Mouse (Mus musculus) left cerebral cortex, postnatal 25 days (tissue): ENCODE measurements around the gene Scaf1. TPM values are rescaled to one million over a fixed set of nuclear protein-coding genes. Genes with fewer than 3 reads are reported as not detected.

Source experiments
- DNase-seq, 2 experiments: peaks; one replicate each; pipeline ENCODE4 v3.0.0; 2022; ENCODE audit warnings: low spot score in 2 of 2, mixed read lengths in 1 of 2
- intact Hi-C: fragments of 180-260 bp; cut with DNase I; formaldehyde crosslinking; loops from one replicate; pipeline ENCODE4 v1.15.1; 2025
- total RNA-seq, 2 experiments: library from RNA; stranded (reverse); gene quantifications; 2 replicates each; pipeline ENCODE4 v1.2.3; 2021

The Scaf1 gene
- total RNA-seq, 2 experiments from 2014 or later, result 161 to 163 TPM

DNA sequence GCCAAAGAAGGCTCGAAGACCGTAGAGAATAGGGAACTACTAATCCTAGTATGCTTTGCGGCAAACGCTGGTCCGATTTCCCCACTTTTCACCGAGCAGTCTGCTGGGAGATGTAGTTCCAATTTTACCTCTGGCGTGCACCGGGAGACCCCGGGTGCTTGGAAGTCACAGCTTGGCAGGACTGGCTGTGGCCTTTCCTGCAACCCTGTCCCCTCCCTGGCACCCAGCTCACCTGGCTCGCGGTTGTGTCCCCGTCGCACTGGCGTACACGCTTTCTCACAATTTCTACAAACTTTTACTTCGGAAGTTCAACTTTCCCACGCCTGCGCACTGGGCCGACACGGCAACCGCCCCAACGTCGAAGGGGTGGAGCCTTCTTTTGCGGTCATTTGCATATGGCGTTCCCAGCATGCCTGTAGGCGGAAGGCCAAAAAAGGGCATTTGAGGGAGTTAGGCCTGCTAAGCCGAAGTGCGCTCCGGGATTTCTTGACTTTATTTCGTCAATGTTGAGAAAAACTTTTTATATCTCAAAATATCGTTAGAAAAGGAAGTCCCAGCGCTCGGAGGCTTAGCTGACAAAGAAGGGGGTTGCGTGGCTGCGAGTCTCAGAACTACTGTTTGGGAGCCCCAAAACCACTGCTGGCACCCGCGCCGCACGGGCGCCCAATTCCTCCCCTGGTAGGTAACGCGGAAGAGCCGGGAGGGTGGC is 18.8 kb downstream of the Scaf1 start, which contains the start of gene Irf3:
TSS of gene Irf3 (plus strand) at position 418 of the 709 bp plus-strand sequence.
- intact Hi-C loops, result no loop called here

DNA sequence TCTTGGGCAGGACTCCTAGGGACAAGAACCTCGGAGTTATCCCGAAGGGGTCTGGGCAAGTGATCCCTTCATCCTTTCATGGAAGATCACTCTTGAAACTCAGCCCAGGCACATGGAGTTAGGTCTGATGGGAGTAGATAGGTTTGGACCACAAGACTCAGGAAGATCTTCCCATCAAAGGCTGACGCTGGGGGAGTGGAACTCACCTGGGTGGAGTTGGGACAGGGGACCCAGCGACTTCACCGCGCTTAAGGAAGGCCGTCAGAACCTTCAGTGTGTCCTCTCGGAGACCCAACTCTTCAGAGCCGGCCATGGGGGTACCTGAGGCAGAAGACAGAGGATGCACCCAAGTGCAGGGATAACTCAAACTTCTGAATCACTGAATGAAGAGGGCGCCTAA is 19.5 kb downstream of the Scaf1 start:
- intact Hi-C loops, result no loop called here
- no peak for DNase-seq

More for the DNA sequence above, 18.8 kb downstream of the Scaf1 start, which contains the start of gene Irf3:
- DNase-seq, result peak; percentile 96 to 98

DNA sequence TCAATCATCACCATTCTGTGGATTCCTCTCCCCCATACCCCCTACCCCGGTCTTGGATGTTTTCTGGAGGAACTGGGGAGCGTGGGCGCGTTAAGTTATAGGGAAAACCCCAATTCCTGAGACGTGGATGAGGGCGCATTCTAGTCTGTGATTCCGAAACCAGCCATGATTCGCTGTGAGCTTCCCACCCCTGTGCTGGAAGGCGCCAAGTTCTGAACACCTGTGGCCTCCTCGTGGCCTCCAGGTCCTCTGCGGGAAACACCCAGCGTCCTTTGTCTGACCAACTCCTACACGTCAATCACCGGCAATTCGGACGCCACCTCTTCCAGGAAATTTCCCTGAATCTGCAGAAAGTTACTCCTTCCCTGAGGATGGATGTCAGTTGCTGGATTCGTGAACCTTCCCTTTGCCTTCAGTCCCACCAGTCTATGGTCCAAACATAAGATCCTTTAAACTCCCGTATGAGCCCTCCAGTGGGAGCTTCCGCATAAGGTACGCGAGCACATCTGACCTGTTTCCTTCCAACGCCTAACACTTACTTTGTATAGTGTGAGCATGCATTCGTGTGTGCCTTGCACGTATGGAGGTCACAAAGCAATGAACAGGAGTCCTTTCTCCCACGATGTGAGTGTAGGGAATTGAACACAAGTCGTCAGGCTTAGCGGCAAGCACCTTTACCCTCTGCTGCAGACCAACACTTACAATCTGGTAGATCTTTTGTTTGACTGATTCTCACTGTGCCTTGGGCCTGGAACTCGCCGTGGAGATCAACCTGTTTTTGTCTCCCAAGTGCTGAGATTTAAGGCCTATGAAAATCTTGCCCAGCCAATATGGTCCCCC is 29.1 kb downstream of the Scaf1 start:
- DNase-seq, result peak in 1 of 2 experiments; percentile 23
- intact Hi-C loops, result no loop called here

DNA sequence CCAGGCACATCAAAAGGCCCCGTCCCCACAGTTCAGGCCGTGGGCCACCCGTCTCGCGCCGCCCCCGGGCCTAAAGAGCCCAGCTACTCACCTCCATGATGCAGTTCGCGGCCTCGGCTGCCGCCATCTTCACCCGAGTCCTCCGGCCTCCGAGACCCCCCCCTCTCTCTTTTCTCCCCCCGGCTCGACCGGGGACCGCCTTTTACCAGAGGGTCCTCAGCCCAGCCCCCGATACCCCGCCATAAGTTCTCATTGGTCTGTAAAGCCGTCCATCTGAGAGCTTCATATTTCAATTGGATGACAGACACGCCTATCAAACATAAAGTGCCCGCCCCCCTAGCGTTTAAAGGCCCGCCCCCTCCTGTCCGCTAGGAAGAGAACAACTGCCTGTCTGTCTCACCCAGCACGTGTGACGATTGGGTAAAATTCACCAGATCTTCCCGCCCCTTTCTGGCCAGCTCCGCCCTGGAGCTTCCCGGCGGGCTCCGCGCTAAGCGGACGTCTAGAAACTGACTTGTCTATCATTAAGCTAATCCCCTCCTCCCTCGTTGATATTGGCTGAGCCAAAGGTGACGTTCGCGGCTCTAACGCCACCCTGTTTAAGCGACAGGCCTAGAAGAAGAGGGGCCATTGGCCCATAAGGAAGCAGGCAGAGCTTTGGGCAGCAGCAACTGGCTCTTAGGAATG is 29.8 kb downstream of the Scaf1 start, which contains the start of gene Prmt1:
TSS of gene Prmt1 (minus strand) at position 377 of the 687 bp plus-strand sequence.
- intact Hi-C loops, result no loop called here

DNA sequence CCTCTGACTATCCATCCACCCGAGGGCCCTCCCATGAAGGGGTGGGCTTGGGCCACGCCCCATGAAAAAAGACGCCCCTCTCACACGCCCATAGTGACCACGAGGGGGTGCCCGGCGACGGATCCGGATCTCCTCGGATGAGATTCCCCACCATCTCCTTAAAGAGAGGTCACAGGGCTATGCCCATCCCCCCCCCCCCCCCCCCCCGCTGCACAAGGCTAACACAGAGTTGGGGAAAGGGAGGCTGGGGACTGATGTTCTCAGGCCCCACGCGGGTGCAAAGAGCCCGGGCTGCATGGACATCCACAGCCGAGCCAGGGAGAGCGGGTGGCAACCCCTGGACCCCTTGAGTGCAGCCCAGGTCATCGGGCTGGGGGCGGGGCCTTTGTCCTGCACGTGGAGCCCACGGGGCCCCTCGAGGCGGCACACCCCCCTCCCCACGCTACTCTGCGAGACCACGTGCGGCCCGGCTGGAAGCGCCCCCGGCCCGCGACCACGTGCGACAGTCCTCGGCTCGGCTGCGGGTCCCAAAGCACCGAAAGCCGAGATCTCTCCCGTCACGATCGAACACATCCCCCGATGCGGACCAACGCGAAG is 30.5 kb downstream of the Scaf1 start:
- intact Hi-C loops, result no loop called here
- peak; percentile 47 to 62 for DNase-seq

More for the DNA sequence above, 29.8 kb downstream of the Scaf1 start, which contains the start of gene Prmt1:
- DNase-seq, result peak; percentile 98 to 100

DNA sequence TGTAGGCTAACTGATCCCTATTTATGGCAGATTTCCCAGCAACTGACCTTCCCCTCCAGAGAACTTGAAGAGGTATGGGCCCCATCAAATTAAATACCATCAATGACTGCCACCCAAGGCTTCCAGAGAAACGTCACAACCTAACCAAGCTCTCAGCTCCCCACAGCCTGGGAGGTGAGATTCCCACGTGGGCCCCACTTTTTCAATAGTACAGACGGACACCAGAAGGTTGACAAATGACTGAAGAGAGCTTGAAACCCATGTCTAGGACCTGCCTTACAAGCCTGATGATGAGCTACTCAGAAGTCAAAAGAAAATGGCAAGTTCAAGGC is 31.4 kb downstream of the Scaf1 start:
- intact Hi-C loops, result no loop called here
- no peak for DNase-seq

DNA sequence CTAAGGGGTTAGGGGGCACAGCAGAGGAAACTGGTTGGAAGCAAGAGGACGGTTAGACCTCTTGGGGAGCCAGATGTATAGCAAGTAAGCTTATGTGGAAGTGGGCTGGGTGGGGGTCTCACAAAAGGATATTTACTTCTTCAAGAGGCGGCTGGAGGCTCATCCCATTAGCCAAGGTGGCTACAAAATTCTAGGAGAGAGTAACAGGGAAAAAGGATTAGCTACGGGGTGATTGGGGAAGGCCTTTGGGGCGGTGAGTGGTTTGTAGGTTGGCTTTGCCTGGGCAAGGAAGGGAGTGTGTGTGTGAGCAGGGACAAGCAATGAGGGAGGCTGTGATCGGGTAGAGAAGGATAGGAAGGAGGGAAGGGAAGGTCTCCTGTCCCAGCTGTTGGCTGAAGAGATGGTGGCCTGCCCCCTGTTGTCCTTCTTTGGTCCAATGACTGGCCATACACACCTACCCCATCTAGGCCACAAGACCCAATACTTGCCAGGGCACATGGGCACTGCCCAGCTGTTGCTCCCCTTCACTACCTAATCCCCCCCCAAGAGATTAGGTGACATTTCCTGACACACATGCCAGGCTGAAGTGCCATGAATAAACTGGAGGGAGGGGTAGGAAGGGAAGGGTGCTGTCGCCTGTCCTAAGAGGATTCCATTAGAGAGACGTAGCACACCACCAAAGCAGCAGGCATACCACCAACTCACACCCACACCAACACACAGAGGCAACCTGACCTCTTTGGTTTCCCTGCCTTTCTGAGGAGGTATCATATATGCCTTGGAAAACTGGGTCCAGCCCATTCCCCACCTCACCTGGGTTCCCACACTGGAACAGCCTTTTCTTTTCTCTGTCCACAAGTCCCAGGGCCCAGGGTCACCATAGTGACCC is 32.0 kb downstream of the Scaf1 start:
- intact Hi-C loops, result no loop called here

DNA sequence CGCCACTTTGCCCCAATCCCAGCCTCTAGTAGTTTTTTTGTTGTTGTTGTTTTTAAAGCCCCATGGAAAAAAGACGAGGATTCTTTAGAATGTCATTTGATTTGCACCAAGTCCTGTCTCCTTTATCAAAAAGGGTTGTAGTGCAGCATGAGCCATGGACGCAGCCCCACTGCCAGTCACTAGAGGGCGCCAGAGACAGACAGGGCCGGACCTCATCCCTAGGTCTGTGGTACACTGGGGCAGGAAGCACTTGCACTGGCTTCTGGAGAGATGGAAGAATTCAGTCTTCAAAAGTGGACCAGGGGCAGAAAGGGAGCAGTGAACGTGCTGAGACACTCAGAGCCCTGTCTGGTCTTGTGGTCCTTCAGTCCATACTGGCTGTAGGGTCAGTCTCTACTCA is 33.1 kb downstream of the Scaf1 start:
- intact Hi-C loops, result no loop called here
- peak; percentile 78 to 89 for DNase-seq

More for the DNA sequence above, 32.0 kb downstream of the Scaf1 start:
- no peak for DNase-seq

DNA sequence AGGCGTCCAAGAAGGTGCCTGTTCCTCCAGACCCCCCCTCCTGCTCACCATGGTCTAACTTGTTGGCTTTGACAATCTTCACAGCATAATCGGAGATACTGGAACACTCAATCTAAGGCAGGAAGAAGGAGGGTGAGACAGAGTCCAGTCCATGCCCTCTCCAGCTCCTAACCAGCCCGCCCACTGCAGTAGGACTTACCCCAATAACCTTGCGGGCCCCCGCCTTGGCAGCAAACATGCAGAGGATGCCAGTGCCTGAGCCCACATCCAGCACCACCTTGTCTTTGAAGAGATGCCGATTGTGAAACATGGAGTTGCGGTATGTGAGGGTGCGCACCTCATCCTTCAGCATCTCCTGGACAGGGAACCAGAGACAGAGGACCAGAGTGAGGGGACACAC is 34.6 kb downstream of the Scaf1 start:
- intact Hi-C loops, result no loop called here
- DNase-seq, result no peak

DNA sequence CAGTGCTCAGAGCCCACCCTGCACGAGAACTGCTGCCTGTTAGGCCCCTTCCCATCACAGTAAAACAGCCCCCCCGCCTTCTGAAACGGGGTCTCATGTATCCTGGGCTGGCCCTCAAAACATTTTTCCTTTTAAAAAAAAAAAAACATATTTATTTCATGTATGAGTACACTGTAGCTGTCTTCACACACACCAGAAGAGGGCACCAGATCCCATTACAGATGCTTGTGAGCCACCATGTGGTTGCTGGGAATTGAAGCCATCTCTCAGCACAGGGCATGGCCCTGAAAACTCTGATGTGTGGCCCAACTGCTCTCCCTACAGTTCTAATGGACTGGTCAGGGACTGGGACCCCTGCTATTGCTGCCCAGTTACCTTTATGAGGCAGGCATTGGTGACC is 37.9 kb downstream of the Scaf1 start:
- no peak for DNase-seq
- intact Hi-C loops, result no loop called here

DNA sequence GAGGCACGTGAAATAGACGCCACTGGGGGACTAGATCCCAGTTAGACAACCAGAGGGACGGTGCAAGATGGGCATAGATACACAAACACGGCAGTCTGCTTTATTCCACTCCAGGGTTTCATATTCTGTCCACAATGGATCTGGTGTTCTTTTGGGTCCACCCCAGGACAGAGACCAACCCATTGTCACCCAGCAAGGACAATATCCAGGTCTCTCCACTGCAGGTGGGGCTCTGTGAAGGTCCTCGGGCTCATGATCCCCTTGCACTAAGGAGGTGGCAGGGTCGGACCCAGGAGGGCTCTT is 41.1 kb downstream of the Scaf1 start:
- peak in 1 of 2 experiments; percentile 30 for DNase-seq
- intact Hi-C loops, result no loop called here

DNA sequence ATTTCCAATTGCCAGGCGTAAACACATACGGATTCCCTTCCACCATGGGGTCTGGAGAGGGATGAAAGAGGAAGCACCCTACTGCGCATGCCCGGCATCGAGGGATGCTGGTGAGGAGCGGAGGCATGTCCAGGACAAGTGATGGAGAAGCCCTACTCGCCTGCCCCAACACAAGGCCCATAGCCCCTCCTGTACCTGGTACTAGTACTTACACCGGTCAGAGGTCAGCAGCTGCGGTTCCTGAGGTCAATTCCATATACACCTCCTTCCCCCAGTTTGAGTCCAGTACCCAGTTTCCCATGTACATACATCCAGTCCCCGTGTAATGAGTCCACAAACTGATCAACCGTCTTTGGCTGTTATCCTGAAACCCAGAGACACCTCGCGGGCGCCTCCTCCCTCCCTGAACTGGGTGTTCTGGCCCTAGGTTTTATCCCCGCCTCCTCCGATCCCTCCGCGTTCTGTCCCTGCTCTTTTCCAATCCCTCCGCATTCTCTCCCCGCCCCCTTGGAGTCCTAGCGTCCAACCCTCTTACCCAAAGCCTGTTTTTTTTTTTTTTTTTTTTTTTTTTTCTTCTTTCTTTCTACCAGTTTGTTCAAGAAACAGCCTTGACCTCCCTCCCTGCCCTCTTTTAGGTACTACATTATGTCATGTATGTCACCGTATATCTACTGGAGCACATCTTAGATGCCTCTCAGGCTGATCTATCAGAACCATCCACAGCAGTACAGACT is 41.6 kb downstream of the Scaf1 start, which contains the start of gene Cpt1c:
TSS of gene Cpt1c (minus strand) at position 469 of the 734 bp plus-strand sequence.
- DNase-seq, result peak; percentile 84 to 94
- intact Hi-C loops, result no loop called here

DNA sequence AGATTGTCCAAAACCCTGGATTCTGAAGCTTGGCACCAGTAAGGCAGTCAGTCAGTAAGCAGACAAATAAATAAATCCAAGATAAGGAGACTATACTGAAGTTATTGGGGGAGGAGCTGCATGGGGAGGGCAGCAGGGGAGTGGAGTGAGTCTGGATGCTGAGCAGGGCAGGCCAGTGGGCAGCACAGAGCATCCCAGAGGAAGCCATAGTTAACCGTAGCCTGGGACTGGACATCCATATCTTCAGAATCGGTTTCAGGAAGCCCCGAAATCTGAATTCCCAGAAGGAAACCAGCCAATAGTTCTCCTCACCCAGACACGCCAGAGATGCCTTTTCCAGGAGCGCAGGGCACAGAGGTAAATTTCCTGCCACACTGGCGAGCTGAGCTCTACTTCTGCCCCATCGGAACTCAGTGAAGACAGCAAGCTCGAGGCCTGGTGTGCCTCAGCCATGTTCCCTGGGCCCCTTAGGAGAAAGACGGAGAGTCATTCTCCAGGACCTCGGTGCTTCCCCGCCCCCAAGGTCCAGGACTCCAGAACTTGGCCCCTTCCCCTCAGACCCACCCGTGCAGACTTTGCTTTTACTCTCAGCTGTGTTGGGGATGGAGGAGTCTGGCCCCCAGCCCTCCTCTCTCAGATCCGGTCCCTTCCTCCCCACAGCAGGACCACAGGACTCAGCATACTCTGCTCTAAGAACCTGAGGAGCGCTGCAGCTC is 42.6 kb downstream of the Scaf1 start:
- intact Hi-C loops, result no loop called here
- DNase-seq, result no peak

DNA sequence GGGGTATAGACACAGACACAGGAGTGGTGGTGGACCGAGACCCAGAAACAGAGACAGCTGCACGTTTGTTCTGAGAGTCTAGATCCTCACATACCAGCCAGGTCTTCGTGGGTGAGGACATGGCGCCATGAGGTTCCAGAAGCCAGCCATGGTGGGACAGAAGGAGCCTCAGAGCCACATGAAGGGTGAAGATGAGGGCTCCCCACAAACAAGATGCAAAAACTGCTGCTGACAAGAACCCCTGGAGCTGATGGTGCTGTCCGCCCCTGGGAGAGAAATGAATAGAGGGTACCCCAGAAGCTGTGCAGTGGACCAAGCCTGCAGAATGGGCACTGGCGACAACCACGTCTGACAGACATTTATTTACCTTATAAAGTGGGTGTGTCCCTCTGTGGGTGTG is 45.0 kb downstream of the Scaf1 start:
- DNase-seq, result no peak
- intact Hi-C loops, result no loop called here

DNA sequence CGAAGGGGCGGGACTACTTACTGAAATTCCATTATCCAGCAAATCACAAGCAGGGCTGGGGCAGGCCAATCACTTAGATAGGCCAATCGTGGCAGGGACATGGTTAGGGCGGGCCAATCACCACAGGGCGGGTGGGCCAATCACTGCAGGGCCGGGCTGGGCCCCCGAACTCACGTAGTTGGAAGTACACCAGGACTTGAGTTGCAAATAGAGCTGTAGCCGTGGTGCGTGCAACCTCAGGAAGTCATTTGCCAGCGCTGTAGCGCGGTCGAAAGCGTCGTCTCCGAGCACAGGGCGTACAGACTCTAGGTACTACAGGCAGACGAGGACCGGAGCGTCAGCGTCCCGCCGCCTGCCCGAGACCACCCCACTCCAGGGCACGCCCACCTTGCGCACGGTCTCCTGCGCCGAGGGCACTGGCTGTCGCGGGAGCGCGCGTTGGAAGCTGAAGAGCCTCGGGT is 45.9 kb downstream of the Scaf1 start:
- peak; percentile 83 to 90 for DNase-seq
- intact Hi-C loops, result no loop called here

DNA sequence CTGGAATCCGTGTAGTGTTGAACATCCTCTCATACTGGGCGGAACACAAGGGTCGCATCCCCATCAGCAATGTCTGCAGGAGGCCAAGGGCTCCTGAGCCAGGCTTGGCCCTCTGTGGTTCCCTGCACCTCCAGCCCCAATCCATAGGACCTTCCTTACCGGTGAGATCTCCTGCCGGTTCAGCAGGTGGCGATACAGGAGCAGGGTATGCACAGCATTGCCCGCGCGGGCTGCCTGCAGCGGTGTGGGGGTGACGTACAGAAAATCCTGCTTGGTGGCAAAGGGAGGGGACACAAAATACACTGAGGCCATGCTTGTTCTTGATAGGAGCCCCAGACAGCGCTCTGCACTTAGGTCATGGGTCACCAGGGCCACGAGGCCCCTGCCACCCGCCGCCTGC is 49.5 kb downstream of the Scaf1 start:
- no peak for DNase-seq
- intact Hi-C loops, result no loop called here

DNA sequence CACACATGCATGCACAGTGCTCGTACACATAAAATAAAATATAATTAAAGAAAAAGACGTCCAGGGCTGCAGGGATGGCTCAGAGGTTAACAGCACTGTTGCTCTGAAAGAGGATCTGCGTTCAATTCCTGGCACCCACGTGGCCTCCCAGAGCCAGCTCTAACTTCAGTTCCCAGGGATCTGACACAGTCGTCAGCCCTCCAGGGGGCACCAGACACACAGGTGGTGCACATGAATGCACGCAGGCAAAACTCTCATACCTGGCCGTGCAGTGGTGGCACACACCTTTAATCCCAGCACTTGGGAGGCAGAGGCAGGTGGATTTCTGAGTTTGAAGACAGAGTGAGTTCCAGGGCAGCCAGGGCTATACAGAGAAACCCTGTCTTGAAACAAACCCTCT is 50.2 kb downstream of the Scaf1 start:
- DNase-seq, result no peak
- intact Hi-C loops, result no loop called here

DNA sequence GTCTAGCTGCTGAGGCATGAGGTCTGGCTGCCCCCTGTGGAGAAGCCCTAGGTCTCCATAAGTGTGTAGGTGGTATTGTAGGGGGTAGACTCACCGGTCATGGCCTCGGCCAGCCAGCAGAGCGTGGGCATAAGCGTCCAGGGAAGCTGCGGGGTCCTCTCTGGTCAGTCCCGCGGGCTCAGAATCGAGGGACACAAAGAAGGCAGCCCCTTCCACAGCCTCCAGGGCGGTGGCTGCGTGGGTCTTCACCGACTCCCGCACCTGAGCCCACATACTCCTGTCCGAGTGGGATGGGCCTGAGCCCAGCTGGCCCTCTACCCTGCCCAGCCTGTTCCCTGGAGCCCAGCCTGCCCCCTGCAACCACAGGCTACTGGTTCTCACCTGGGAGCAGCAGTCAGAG is 51.2 kb downstream of the Scaf1 start:
- DNase-seq, result no peak
- intact Hi-C loops, result no loop called here
